Mouse (Mus musculus) hindlimb bud, embryonic 11.5 days (tissue): ENCODE results near the gene Kazn.

ENCODE experiments used
- DNase-seq: peaks from one replicate; pipeline ENCODE4 v3.0.0-alpha.2; 2012; ENCODE audit warnings: low read depth, low spot score; ENCODE audit errors: extremely low spot score

Kazn gene

GRCm38 (mm10) chr4:142081631-142082283, 157.4 kb downstream of the Kazn start:
- no peak for DNase-seq

GRCm38 (mm10) chr4:142080901-142081630, 158.1 kb downstream of the Kazn start:
- DNase-seq, result no peak

GRCm38 (mm10) chr4:142080487-142080767, 158.8 kb downstream of the Kazn start:
- no peak for DNase-seq

GRCm38 (mm10) chr4:142079629-142080486, 159.3 kb downstream of the Kazn start:
- no peak for DNase-seq

GRCm38 (mm10) chr4:142077572-142078271, 161.5 kb downstream of the Kazn start:
- no peak for DNase-seq

GRCm38 (mm10) chr4:142076883-142077282, 162.3 kb downstream of the Kazn start:
- no peak for DNase-seq

- DNase-seq, result no peak
These were observed 163.3 kb downstream of the Kazn start for GRCm38 (mm10) chr4:142075931-142076330.

- DNase-seq, result no peak
These were observed 165.0 kb downstream of the Kazn start for GRCm38 (mm10) chr4:142074060-142074732.

- DNase-seq, result peak; percentile 52
These were observed 167.8 kb downstream of the Kazn start for GRCm38 (mm10) chr4:142071243-142071991.

- DNase-seq, result no peak
These were observed 168.4 kb downstream of the Kazn start for GRCm38 (mm10) chr4:142070840-142071239.

- DNase-seq, result no peak
These were observed 170.0 kb downstream of the Kazn start for GRCm38 (mm10) chr4:142068899-142069812.

- DNase-seq, result no peak
These were observed 172.6 kb downstream of the Kazn start for GRCm38 (mm10) chr4:142066576-142066975.

GRCm38 (mm10) chr4:142065835-142066234, 173.4 kb downstream of the Kazn start:
- DNase-seq, result no peak

- DNase-seq, result no peak
These were observed 173.9 kb downstream of the Kazn start for GRCm38 (mm10) chr4:142065270-142065669.

GRCm38 (mm10) chr4:142064582-142065228, 174.5 kb downstream of the Kazn start:
- no peak for DNase-seq

- no peak for DNase-seq
These were observed 176.1 kb downstream of the Kazn start for GRCm38 (mm10) chr4:142063057-142063534.

- DNase-seq, result no peak
These were observed 177.5 kb downstream of the Kazn start for GRCm38 (mm10) chr4:142061485-142062240.
